Mouse (Mus musculus): Measurements from ENCODE around the gene Ppfibp1. TPM values are rescaled to one million over a fixed set of nuclear protein-coding genes. Genes with fewer than 3 reads are reported as not detected.

Gene Ppfibp1
- total and polyA plus RNA-seq, 2 experiments, result 6.9 to 20.8 TPM

- no peak overlapping the region for H3K27ac ChIP-seq (replicated peaks; ENCODE audit: insufficient read depth, low read depth, low read length)
- TF ChIP-seq POLR2A (IDR thresholded peaks at IDR 0.05; ENCODE audit: extremely low read depth, insufficient read depth, low read length) (no peak), CTCF (IDR thresholded peaks at IDR 0.05; ENCODE audit: low read depth, low read length) (no peak)
- no peak overlapping the region for H3K4me3 ChIP-seq (ENCODE audit: insufficient read depth, low read depth, low read length)
- H3K79me2 ChIP-seq (ENCODE audit: control insufficient read depth, insufficient read depth, low read length), result peaks cover 2% of the 10 kb centered on the region; the same call in 1 of the 2 replicates
- no peak for DNase-seq (ENCODE audit: extremely low read depth, low read depth, low spot score)
- H3K27me3 ChIP-seq (ENCODE audit: control insufficient read depth, insufficient read depth, low read length), result no peaks in the 10 kb centered on the region
- peaks cover 2% of the 10 kb centered on the region; the same call in 1 of the 2 replicates for H3K4me1 ChIP-seq (ENCODE audit: control insufficient read depth, insufficient read depth, low read length)
- no peak overlapping the region for H3K9ac ChIP-seq (ENCODE audit: low read depth, low read length)
- H3K36me3 ChIP-seq (ENCODE audit: control insufficient read depth, insufficient read depth, low read length), result peaks cover 14% of the 10 kb centered on the region; the same call in 1 of the 2 replicates
- 87% methylated on average over 8 of the region's 8 CpGs for WGBS
These were observed 88.2 kb downstream of the Ppfibp1 start for GRCm38 (mm10) chr6:146976446-146976845.

- Histone ChIP-seq H3K36me3 (ENCODE audit: control insufficient read depth, insufficient read depth, low read length) (peaks cover 14% of the 10 kb centered on the region; the same call in 1 of the 2 replicates), H3K79me2 (ENCODE audit: control insufficient read depth, insufficient read depth, low read length) (no peaks in the 10 kb centered on the region), H3K27ac (replicated peaks; ENCODE audit: insufficient read depth, low read depth, low read length) (no peak overlapping the region), H3K27me3 (ENCODE audit: control insufficient read depth, insufficient read depth, low read length) (no peaks in the 10 kb centered on the region), H3K9ac (ENCODE audit: low read depth, low read length) (no peak overlapping the region), H3K4me3 (ENCODE audit: insufficient read depth, low read depth, low read length) (no peak overlapping the region), H3K4me1 (ENCODE audit: control insufficient read depth, insufficient read depth, low read length) (peaks cover 2% of the 10 kb centered on the region; the same call in 1 of the 2 replicates)
- TF ChIP-seq POLR2A (IDR thresholded peaks at IDR 0.05; ENCODE audit: extremely low read depth, insufficient read depth, low read length) (no peak), CTCF (IDR thresholded peaks at IDR 0.05; ENCODE audit: low read depth, low read length) (peak; percentile 62)
- WGBS, result 49% methylated on average over 5 of the region's 5 CpGs
- DNase-seq (ENCODE audit: extremely low read depth, low read depth, low spot score), result peak; percentile 80
These were observed 90.4 kb downstream of the Ppfibp1 start for GRCm38 (mm10) chr6:146978691-146979114.

DNA sequence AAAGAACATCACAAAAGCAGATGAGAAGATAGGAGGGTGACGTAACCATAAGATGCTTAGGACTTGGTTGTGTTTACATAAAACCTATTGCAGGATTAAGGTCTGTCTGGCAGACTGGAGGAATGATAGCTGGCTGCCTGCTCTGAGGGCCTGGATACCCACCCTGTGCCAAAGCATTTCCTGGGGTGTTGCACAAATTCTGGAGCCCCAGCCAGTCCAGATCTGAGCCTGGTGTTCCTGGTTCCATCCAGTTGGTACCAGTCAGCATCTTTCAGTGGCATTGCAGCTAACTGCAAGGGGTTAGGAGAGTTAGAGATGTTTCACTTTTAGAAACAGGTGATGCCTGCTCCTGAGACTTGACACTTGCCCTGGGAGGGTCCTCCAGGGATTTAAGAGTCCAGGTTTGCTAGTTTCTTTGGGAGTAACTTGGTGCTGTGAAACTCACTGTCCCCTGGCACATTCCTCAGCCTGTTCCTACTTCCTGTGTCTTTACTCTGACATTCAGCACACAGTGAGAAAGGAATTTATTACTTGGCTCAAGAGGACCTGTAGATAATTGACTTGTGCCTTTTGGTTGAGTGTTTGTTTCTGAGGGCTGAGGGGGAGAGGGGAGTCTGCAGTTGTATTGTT lies 90.9 kb downstream of the Ppfibp1 start:
- H3K9ac ChIP-seq (ENCODE audit: low read depth, low read length), result no peak overlapping the region
- TF ChIP-seq CTCF (IDR thresholded peaks at IDR 0.05; ENCODE audit: low read depth, low read length) (no peak), POLR2A (IDR thresholded peaks at IDR 0.05; ENCODE audit: extremely low read depth, insufficient read depth, low read length) (no peak)
- no peak for DNase-seq (ENCODE audit: extremely low read depth, low read depth, low spot score)
- no peak overlapping the region for H3K4me3 ChIP-seq (ENCODE audit: insufficient read depth, low read depth, low read length)
- peaks cover 2% of the 10 kb centered on the region; the same call in 1 of the 2 replicates for H3K4me1 ChIP-seq (ENCODE audit: control insufficient read depth, insufficient read depth, low read length)
- H3K27ac ChIP-seq (replicated peaks; ENCODE audit: insufficient read depth, low read depth, low read length), result no peak overlapping the region
- peaks cover 14% of the 10 kb centered on the region; the same call in 1 of the 2 replicates for H3K36me3 ChIP-seq (ENCODE audit: control insufficient read depth, insufficient read depth, low read length)
- H3K27me3 ChIP-seq (ENCODE audit: control insufficient read depth, insufficient read depth, low read length), result no peaks in the 10 kb centered on the region
- WGBS, result 80% methylated on average over 1 of the region's 1 CpGs
- H3K79me2 ChIP-seq (ENCODE audit: control insufficient read depth, insufficient read depth, low read length), result no peaks in the 10 kb centered on the region

- Histone ChIP-seq H3K4me1 (ENCODE audit: control insufficient read depth, insufficient read depth, low read length) (peaks cover 2% of the 10 kb centered on the region; the same call in 1 of the 2 replicates), H3K4me3 (ENCODE audit: insufficient read depth, low read depth, low read length) (no peak overlapping the region), H3K79me2 (ENCODE audit: control insufficient read depth, insufficient read depth, low read length) (no peaks in the 10 kb centered on the region), H3K27me3 (ENCODE audit: control insufficient read depth, insufficient read depth, low read length) (no peaks in the 10 kb centered on the region), H3K27ac (replicated peaks; ENCODE audit: insufficient read depth, low read depth, low read length) (0 out of 2 replicates have a peak overlapping the region, but pooled peaks have one; percentile 4), H3K9ac (ENCODE audit: low read depth, low read length) (no peak overlapping the region), H3K36me3 (ENCODE audit: control insufficient read depth, insufficient read depth, low read length) (peaks cover 14% of the 10 kb centered on the region; the same call in 1 of the 2 replicates)
- DNase-seq (ENCODE audit: extremely low read depth, low read depth, low spot score), result no peak
- 74% methylated on average over 3 of the region's 3 CpGs for WGBS
- TF ChIP-seq POLR2A (IDR thresholded peaks at IDR 0.05; ENCODE audit: extremely low read depth, insufficient read depth, low read length) (no peak), CTCF (IDR thresholded peaks at IDR 0.05; ENCODE audit: low read depth, low read length) (no peak)
These were observed 91.7 kb downstream of the Ppfibp1 start for GRCm38 (mm10) chr6:146979953-146980352.

GRCm38 (mm10) chr6:146981249-146981835 lies 93.1 kb downstream of the Ppfibp1 start:
- H3K79me2 ChIP-seq (ENCODE audit: control insufficient read depth, insufficient read depth, low read length), result no peaks in the 10 kb centered on the region
- H3K27me3 ChIP-seq (ENCODE audit: control insufficient read depth, insufficient read depth, low read length), result no peaks in the 10 kb centered on the region
- H3K27ac ChIP-seq (replicated peaks; ENCODE audit: insufficient read depth, low read depth, low read length), result no peak overlapping the region
- 82% methylated on average over 1 of the region's 1 CpGs for WGBS
- H3K4me1 ChIP-seq (ENCODE audit: control insufficient read depth, insufficient read depth, low read length), result peaks cover 2% of the 10 kb centered on the region; the same call in 1 of the 2 replicates
- no peak for DNase-seq (ENCODE audit: extremely low read depth, low read depth, low spot score)
- H3K9ac ChIP-seq (ENCODE audit: low read depth, low read length), result no peak overlapping the region
- H3K36me3 ChIP-seq (ENCODE audit: control insufficient read depth, insufficient read depth, low read length), result peaks cover 14% of the 10 kb centered on the region; the same call in 1 of the 2 replicates
- TF ChIP-seq POLR2A (IDR thresholded peaks at IDR 0.05; ENCODE audit: extremely low read depth, insufficient read depth, low read length), result no peak
- no peak overlapping the region for H3K4me3 ChIP-seq (ENCODE audit: insufficient read depth, low read depth, low read length)

- H3K36me3 ChIP-seq (ENCODE audit: control insufficient read depth, insufficient read depth, low read length), result peaks cover 1% of the 10 kb centered on the region; the same call in 1 of the 2 replicates
- H3K4me1 ChIP-seq (ENCODE audit: control insufficient read depth, insufficient read depth, low read length), result no peaks in the 10 kb centered on the region
- WGBS, result 82% methylated on average over 3 of the region's 3 CpGs
- no peaks in the 10 kb centered on the region for H3K79me2 ChIP-seq (ENCODE audit: control insufficient read depth, insufficient read depth, low read length)
- H3K27ac ChIP-seq (replicated peaks; ENCODE audit: insufficient read depth, low read depth, low read length), result no peak overlapping the region
- TF ChIP-seq CTCF (IDR thresholded peaks at IDR 0.05; ENCODE audit: low read depth, low read length), result no peak
- no peak for TF ChIP-seq POLR2A (IDR thresholded peaks at IDR 0.05; ENCODE audit: extremely low read depth, insufficient read depth, low read length)
- H3K9ac ChIP-seq (ENCODE audit: low read depth, low read length), result no peak overlapping the region
- no peak for DNase-seq (ENCODE audit: extremely low read depth, low read depth, low spot score)
- no peaks in the 10 kb centered on the region for H3K27me3 ChIP-seq (ENCODE audit: control insufficient read depth, insufficient read depth, low read length)
- no peak overlapping the region for H3K4me3 ChIP-seq (ENCODE audit: insufficient read depth, low read depth, low read length)
These were observed 96.3 kb downstream of the Ppfibp1 start for GRCm38 (mm10) chr6:146984569-146984968.
